Mouse (Mus musculus): ENCODE data around the gene Arhgap1.

DNA sequence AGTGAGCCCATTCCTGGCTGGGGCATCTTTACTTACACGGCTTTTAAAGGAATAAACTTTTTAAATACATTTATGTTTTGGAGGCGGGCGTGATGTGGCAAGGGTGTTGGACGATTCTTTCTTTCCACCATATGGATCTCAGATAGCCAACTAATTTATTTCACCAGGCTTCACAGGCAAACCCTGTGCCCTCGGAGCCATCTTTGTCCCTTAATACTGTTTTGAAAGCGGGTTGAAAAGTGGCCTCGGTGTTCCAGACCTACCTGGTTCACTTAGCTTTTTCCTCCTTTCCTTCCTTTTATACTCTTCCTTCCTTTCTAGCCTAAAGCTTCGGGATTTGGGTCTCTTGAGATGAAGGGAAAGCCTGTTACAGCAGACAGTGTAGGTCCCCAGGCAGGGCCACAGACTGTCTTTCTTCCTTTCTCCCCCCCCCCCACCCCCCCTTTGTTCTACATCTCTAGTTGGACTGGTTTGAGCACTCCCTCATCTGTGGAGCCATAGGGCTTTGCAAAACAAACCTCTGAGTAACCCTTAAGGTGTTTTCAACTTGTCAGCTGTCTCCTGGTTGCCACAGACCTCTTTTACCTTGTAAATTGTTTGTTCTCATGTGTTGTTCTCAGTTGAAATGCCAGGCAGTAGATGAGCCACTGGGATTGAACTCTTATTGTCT is 61.7 kb downstream of the Arhgap1 start:
- no peak for TF ChIP-seq CTCF (IDR thresholded peaks at IDR 0.05; ENCODE audit: extremely low read depth, insufficient read depth, low read length)
- TF ChIP-seq POLR2A (IDR thresholded peaks at IDR 0.05; ENCODE audit: extremely low read depth, insufficient read depth, low read length) = no peak

Measured in cortical plate, adult 2 months (tissue).